Mouse (Mus musculus) heart, postnatal 0 days (tissue): ENCODE measurements at regions not wholly inside any gene's neighbourhood (a gene's known extent, or its start where the extent isn't known, plus 50 kb on each side); places are given as distances from the start of the nearest gene placed in this dataset.

Experiments used
- CTCF ChIP-seq: IDR thresholded peaks from 2 replicates; pipeline ENCODE4 v1.5.1; 2016; ENCODE audit warnings: antibody characterized with exemption, control low read depth, low read depth
- EP300 ChIP-seq: IDR thresholded peaks from 2 replicates; pipeline ENCODE4 v1.6.1; 2016; ENCODE audit warnings: antibody characterized with exemption, low read depth

GRCm38 (mm10) chr4:64235534-64235933 lies 188.7 kb upstream of the Tnc start:
- TF ChIP-seq CTCF (no peak), EP300 (no peak)
